Mouse (Mus musculus) MEL-GATA-1-ER (cell line): ENCODE data around the gene Ssr1.
A peak's percentile ranks its signal among the peaks of the same experiment; 100 is the strongest.

Source experiments
- DNase-seq: peaks from one replicate; pipeline ENCODE4 v3.0.0-alpha.2; 2012; ENCODE audit warnings: low read depth; ENCODE audit errors: extremely low read depth

The Ssr1 gene

DNA sequence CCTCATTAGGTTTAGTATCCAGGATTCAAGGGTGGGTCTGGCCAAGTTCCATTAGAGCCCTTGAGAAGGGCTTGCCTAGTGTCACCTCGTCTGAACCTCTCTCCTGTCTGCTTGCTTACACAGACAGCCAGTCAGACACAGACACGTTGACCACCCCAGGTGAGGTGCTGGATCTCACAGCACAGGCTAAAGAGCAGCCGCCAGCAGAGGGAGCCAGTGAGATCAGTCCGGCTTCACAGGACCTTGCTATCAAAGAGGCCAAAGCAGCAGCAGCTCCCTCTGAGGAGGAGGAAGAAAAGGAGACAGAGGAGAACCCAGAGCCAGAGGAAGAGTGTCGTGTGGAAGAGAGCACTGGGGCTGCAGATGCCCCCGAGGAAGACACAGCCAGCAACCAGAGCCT lies 47.3 kb downstream of the Ssr1 start:
- peak; percentile 41 for DNase-seq

DNA sequence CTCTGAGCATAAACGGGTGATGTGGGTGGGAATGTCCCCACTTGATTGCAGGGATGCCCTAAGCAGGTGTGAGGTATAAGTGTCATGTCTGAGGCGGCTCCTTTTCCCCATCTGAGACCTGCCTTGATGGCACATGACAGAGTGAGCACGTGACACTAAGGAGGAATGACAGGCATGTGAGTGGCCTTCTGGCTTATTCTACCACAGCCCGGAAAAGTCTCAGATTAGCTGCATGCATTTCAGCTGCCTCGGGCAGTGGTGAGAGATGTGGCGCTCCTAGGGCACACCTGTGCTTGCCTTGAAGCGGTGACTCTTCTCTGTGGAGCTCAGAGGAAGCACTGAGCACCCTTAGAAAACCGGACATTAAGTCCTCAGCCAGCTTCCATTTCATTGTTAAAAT lies 48.6 kb downstream of the Ssr1 start:
- no peak for DNase-seq

DNA sequence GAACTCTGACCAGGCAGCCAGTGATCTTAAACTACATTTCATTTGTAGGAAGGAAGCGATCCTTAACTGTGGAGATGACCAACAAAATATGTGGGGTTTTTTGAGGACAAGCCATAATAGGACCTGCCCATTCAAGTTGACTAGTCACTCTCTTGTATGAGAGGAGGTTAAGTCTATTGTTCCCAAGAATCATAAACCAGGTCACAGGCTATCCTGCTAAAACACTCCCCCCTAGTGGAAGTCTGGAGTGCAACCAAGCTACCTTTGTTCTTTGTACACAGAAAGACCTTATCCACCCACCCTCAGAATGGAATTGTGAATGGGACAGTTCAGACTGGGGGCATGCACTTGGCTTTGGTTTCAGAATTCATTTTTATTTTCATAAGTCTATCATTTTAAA lies 49.7 kb downstream of the Ssr1 start:
- no peak for DNase-seq

DNA sequence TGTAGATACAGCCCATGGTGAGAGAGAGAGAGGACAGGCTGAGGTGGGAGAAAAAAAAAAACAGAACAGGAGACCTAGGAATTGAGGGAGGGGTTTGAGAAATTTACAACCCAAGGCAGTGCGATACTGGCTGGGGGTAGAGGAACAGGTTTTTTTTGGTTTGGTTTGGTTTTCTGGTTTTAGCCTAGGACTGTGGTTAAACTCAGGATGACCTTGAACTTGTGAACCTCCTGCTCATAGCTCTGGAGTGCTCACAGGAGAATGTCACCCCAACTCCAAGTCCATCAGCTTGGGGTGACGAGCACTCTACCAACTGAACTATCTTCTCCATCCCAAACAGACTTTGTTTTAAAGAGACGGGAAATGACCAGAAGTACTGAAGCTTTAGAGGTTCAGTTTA lies 50.6 kb downstream of the Ssr1 start:
- no peak for DNase-seq

DNA sequence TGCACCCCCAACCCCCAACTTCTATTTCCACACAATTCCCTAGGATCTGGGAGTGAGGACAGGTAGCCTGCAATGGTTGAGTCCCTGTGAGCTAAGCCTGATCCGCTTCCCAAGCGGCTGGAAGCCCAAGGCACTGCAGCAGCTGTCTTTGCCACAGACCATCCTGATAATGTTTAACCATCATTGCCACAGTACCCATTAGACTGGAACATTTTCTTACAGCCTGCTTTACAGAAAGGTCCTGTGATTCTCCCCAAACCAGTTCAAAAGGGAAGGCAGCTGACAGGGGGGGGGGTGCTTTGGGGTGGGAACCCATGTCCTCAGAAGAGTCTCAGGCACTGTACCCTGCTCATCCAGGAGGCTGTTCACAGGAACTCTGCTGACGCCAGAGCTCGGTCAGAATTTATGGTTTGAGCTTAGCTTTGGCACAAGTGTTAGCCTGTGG lies 51.1 kb downstream of the Ssr1 start:
- DNase-seq = no peak

- no peak for DNase-seq
Measured at GRCm38 (mm10) chr13:37941950-37942886, 51.8 kb downstream of the Ssr1 start.

- no peak for DNase-seq
Measured at GRCm38 (mm10) chr13:37941138-37941645, 52.8 kb downstream of the Ssr1 start.

DNA sequence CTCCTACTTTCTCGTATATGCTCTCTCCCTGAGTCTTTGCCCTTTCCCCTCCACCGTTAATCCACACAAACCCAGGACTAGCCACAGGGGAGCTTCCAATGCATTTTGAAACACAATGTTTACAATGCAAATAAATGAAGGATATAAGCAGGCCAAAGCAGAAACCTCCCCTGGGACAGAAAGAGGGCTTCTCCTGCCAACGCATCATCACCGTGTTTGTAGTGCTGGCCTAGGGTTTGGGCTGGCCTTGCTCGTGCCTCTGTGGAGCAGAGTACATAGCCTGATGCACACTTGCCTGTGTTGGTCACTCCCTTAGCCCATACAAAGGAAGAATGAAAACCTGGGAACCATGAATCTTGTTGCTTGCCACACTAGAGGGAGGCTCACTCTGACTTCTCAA lies 53.4 kb downstream of the Ssr1 start:
- DNase-seq = no peak

GRCm38 (mm10) chr13:37940167-37940566 lies 53.9 kb downstream of the Ssr1 start:
- DNase-seq = no peak

GRCm38 (mm10) chr13:37936351-37936750 lies 57.7 kb downstream of the Ssr1 start:
- DNase-seq = no peak

GRCm38 (mm10) chr13:37934920-37935319 lies 59.1 kb downstream of the Ssr1 start:
- DNase-seq = no peak

GRCm38 (mm10) chr13:37934075-37934474 lies 59.9 kb downstream of the Ssr1 start:
- DNase-seq = no peak

- DNase-seq = no peak
Measured at GRCm38 (mm10) chr13:37931210-37931922, 62.7 kb downstream of the Ssr1 start.

DNA sequence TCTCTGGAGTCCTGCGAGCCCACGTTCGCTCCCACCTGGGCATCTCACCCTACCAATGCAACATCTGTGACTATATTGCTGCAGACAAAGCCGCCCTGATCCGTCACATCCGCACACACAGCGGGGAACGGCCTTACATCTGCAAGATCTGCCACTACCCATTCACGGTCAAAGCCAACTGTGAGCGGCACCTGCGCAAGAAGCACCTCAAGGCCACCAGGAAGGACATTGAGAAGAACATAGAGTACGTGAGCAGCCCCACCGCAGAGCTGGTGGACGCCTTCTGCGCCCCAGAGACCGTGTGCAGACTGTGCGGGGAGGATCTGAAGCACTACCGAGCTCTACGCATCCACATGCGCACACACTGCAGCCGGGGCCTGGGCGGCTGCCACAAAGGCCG lies 63.4 kb downstream of the Ssr1 start:
- DNase-seq = no peak

DNA sequence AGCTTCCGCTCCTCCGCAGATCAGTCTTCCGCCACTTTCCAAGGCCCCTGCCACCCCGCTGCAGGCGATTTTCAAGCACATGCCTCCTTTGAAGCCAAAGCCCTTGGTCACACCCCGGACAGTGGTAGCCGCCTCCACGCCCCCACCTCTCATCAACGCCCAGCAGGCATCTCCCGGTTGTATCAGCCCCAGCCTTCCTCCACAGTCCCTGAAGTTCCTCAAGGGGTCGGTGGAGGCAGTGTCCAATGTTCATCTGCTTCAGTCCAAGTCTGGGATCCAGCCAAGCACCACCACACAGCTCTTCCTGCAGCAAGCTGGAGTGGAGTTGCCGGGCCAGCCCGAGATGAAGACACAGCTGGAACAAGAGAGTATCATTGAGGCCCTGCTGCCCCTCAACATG lies 63.9 kb downstream of the Ssr1 start:
- no peak for DNase-seq

GRCm38 (mm10) chr13:37929532-37929931 lies 64.5 kb downstream of the Ssr1 start:
- DNase-seq = no peak

- no peak for DNase-seq
Measured at GRCm38 (mm10) chr13:37926394-37926793, 67.6 kb downstream of the Ssr1 start.

GRCm38 (mm10) chr13:37924461-37924948 lies 69.5 kb downstream of the Ssr1 start:
- DNase-seq = no peak

DNA sequence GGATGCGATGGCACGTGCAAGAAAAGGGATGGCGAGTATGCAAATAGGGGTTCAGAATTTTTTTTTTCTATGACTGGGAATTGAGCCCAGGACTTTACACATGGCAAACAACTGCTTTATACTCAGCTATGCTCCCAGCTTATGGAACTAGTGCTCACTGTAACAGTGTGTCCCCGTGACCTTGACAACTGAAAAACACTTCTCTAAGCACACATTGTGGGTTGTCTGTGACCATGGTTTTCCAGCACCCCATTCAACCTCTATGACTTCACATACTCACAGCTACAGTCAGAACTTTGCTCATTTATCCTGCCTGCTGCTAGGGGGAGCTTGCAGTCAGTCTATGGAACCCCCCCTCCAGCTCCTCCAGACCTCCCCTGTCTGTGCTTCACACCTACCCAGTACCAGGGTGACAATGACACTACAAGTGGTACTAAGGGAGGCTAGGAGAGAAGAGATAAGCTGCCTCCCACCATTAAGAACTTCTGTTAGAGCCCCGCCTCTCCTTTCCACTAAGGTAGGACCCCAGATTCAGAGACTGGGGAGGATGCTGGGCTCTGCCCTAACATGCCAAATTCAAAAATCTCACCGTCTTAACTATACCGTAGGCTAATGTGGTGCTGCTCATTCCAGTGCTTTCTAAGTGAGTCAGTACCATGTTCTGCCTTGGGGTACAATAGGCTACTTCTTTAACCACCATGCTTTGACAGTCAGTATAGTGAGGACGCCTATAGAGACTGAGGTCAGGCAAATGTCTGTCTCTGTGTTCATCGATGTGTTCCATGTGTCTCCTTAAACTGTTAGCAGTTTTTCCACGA lies 70.2 kb downstream of the Ssr1 start:
- no peak for DNase-seq

GRCm38 (mm10) chr13:37923091-37923490 lies 70.9 kb downstream of the Ssr1 start:
- DNase-seq = no peak

DNA sequence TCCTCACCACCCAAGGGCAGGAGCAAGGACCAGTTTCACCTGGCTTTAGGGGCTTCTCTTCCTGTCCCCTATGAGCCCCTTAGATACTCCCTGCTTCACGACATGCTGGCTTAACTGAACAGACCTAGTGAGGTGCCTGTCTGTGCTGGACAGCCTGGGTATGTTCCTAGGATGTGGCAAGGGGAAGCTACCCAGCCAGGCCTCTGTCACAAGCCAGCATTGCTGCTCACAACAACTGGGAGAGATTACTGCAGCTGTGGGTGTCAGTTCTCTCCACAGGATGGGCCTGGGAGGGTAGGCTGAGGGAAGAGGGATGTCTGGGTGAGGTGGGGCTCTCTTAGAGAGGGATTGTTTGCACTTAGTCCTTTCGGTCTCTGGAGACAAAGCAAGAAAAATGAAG lies 73.3 kb downstream of the Ssr1 start:
- DNase-seq = no peak
